Mouse (Mus musculus) limb, embryonic 14.5 days (tissue): Measurements from ENCODE around the gene Lurap1l. TPM values are rescaled to one million over a fixed set of nuclear protein-coding genes. Genes with fewer than 3 reads are reported as not detected.
A peak's percentile ranks its signal among the peaks of the same experiment; 100 is the strongest.
"Not testable (repeated sequence)": the region's sequence is repeated elsewhere in the genome, so short reads cannot be mapped to it uniquely, and the experiment has no call there.

ENCODE experiments used
- ATAC-seq: fragments of 200-750 bp; cut with Nextera tagmentation; 2 replicates; pipeline ENCODE4 v1.8.0; 2017; ENCODE audit warnings: low read depth, moderate number of reproducible peaks, moderate TSS enrichment; ENCODE audit not compliant: low FRiP score
- DNase-seq: peaks from one replicate; pipeline ENCODE4 v3.0.0-alpha.2; 2015; ENCODE audit warnings: low spot score
- H3K27ac ChIP-seq: fragments of 300-500 bp; sonication (generic); replicated peaks from 2 replicates; pipeline ENCODE4 v1.5.1; 2014; ENCODE audit warnings: low read depth, mild to moderate bottlenecking, low read length, moderate library complexity, mixed read lengths
- H3K27me3 ChIP-seq: fragments of 300-500 bp; sonication (generic); 2 replicates; pipeline ENCODE4 v1.6.1; 2014; ENCODE audit warnings: low read length, mixed read lengths; ENCODE audit not compliant: control insufficient read depth, insufficient read depth
- H3K36me3 ChIP-seq: fragments of 300-500 bp; sonication (generic); 2 replicates; pipeline ENCODE4 v1.6.1; 2014; ENCODE audit warnings: mild to moderate bottlenecking, low read length, moderate library complexity, mixed read lengths; ENCODE audit not compliant: control insufficient read depth, insufficient read depth
- H3K4me1 ChIP-seq: fragments of 300-500 bp; sonication (generic); 2 replicates; pipeline ENCODE4 v1.6.1; 2014; ENCODE audit warnings: antibody characterized with exemption, low read length, mixed read lengths; ENCODE audit not compliant: control insufficient read depth, insufficient read depth
- H3K4me2 ChIP-seq: fragments of 300-500 bp; sonication (generic); replicated peaks from 2 replicates; pipeline ENCODE4 v1.6.1; 2014; ENCODE audit warnings: low read depth, mild to moderate bottlenecking, low read length, moderate library complexity; ENCODE audit not compliant: severe bottlenecking
- H3K4me3 ChIP-seq: fragments of 300-500 bp; sonication (generic); replicated peaks from 2 replicates; pipeline ENCODE4 v1.5.1; 2014; ENCODE audit warnings: low read length
- H3K9ac ChIP-seq: fragments of 300-500 bp; sonication (generic); 2 replicates; pipeline ENCODE4 v1.6.1; 2014; ENCODE audit warnings: mild to moderate bottlenecking, low read depth, low read length, moderate library complexity; ENCODE audit not compliant: severe bottlenecking
- H3K9me3 ChIP-seq: fragments of 300-500 bp; sonication (generic); 2 replicates; pipeline ENCODE4 v1.6.1; 2016; ENCODE audit warnings: low read length; ENCODE audit not compliant: control insufficient read depth
- POLR2A ChIP-seq: fragments of 200-500 bp; IDR thresholded peaks from 2 replicates; pipeline ENCODE4 v1.8.0; 2012; ENCODE audit warnings: inconsistent platforms, mild to moderate bottlenecking, moderate library complexity, borderline replicate concordance; ENCODE audit not compliant: insufficient read depth, insufficient read length; ENCODE audit errors: extremely low read depth
- WGBS: fragments of 180-500 bp; shearing (Covaris S2); extraction: QIAGEN DNeasy Blood & Tissue Kit; methylation state at CpG from one replicate; pipeline ENCODE4 v1.1.7; 2014; 5-methylcytosine and 5-hydroxymethylcytosine counted together
- polyA plus RNA-seq, 2 experiments: library from polyadenylated mRNA; depleted of rRNA in 1 of 2; stranded (reverse) in 1 of 2; unstranded in 1 of 2; fragments of >200 nt; fragmentation: Nextera tagmentation in 1 of 2; extraction: Ambion mirVana in 1 of 2; gene quantifications; 2 replicates each; pipeline versions ENCODE4 v1.2.1 to v1.2.3; 2012 to 2014

Gene Lurap1l
- polyA plus RNA-seq, 2 experiments = 11.0 to 23.2 TPM

- WGBS = under 1% methylated on average over 47 of the region's 58 CpGs
- ATAC-seq = peak; percentile 48
These were observed 640 bp downstream of the Lurap1l start for GRCm38 (mm10) chr4:80910871-80911701.

DNA sequence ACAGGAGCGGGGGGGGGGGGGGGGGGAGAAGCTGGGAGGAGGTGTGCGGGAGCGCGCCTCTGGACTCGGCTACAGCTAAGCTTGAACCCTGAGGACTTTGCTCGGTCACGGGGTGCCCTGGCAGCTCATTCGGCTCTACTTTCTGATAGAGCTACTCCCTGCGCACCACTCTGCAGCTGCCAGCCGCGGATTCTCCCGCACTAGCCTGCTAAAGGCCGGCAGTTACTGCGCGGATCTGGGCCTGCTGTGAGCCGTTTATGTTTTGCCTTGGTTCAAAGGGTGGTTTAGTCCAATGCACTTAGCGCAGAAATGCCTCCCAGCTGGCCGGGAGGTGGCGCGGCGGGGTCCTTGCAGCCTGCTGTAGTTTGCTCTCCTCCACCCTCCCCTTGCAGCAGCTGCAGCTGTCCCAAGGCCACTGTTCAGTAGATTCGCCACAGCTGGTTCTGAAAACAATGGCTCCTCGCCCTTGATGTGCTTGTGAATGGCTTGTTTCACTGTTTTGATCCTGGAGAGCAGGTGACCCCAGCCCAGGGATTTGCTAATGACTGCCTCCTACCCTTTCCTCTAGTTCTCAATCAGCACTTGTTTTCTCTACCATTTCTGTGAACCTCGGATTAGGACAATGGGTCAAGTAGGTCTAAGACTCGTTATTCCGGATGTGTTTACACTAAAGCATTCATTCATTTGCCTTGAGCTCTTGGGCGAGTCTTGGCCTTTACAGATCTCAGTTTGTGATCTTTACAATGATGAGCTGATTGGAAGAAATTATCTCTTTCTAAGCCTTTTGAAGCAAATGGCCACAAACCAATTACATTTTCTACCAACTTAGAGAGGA lies 1.5 kb downstream of the Lurap1l start:
- no peak for TF ChIP-seq POLR2A
- Histone ChIP-seq H3K4me2 (peak overlapping the region; percentile 85), H3K36me3 (no peaks in the 10 kb centered on the region), H3K4me3 (peak overlapping the region; percentile 77), H3K27me3 (no peaks in the 10 kb centered on the region), H3K27ac (peak overlapping the region; percentile 86), H3K9ac (peak overlapping the region; percentile 75), H3K4me1 (no peaks in the 10 kb centered on the region), H3K9me3 (no peaks in the 10 kb centered on the region)
- DNase-seq (peak; percentile 85), ATAC-seq (peak; percentile 92)
- WGBS = 3% methylated on average over 18 of the region's 27 CpGs

More at GRCm38 (mm10) chr4:80910871-80911701, 640 bp downstream of the Lurap1l start:
- H3K4me3 ChIP-seq = peak overlapping the region; percentile 77
- peak overlapping the region; percentile 86 for H3K27ac ChIP-seq
- DNase-seq = peak; percentile 42
- TF ChIP-seq POLR2A = no peak
- H3K27me3 ChIP-seq = no peaks in the 10 kb centered on the region
- no peaks in the 10 kb centered on the region for H3K9me3 ChIP-seq
- H3K9ac ChIP-seq = peak overlapping the region; percentile 75
- H3K36me3 ChIP-seq = no peaks in the 10 kb centered on the region
- peak overlapping the region; percentile 85 for H3K4me2 ChIP-seq
- no peaks in the 10 kb centered on the region for H3K4me1 ChIP-seq

DNA sequence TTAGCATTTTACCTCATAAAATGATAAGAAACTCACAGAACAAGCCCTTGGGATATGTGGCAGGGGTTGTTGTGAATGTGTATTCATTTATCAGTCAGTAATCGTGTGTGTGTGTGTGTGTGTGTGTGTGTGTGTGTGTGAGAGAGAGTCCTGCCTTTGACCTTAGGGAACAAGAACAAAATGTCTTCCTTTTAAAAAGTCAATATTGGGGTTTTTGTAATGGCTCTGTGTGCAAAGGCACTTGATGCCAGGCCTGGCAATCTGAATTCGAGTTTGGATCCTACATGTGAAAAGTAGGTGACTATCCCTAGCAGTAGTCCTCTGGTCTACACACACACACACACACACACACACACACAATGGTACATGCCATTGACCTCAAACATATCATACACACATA lies 4.8 kb downstream of the Lurap1l start:
- ATAC-seq (no peak), DNase-seq (no peak)
- Histone ChIP-seq H3K9me3 (no peaks in the 10 kb centered on the region), H3K36me3 (no peaks in the 10 kb centered on the region), H3K4me1 (no peaks in the 10 kb centered on the region), H3K9ac (no peak overlapping the region), H3K27me3 (no peaks in the 10 kb centered on the region), H3K4me2 (0 out of 2 replicates have a peak overlapping the region, but pooled peaks have one; percentile 2), H3K27ac (no peak overlapping the region), H3K4me3 (no peak overlapping the region)
- WGBS = 75% methylated on average over 2 of the region's 2 CpGs
- no peak for TF ChIP-seq POLR2A

GRCm38 (mm10) chr4:80916695-80917094 lies 6.2 kb downstream of the Lurap1l start:
- H3K9ac ChIP-seq = no peak overlapping the region
- no peak for TF ChIP-seq POLR2A

GRCm38 (mm10) chr4:80917128-80917527 lies 6.7 kb downstream of the Lurap1l start:
- not testable (repeated sequence) for H3K36me3 ChIP-seq, H3K4me3 ChIP-seq, H3K27me3 ChIP-seq, H3K27ac ChIP-seq, H3K4me1 ChIP-seq, H3K9ac ChIP-seq, H3K9me3 ChIP-seq, ATAC-seq, H3K4me2 ChIP-seq, DNase-seq
- 37% methylated on average over 1 of the region's 1 CpGs for WGBS

More at GRCm38 (mm10) chr4:80916695-80917094, 6.2 kb downstream of the Lurap1l start:
- 43% methylated on average over 3 of the region's 3 CpGs for WGBS
- H3K4me2 ChIP-seq = no peak overlapping the region
- H3K4me3 ChIP-seq = no peak overlapping the region
- DNase-seq = no peak
- no peaks in the 10 kb centered on the region for H3K36me3 ChIP-seq
- H3K4me1 ChIP-seq = no peaks in the 10 kb centered on the region
- ATAC-seq = no peak
- H3K27ac ChIP-seq = no peak overlapping the region
- no peaks in the 10 kb centered on the region for H3K27me3 ChIP-seq
- no peaks in the 10 kb centered on the region for H3K9me3 ChIP-seq
